Mouse (Mus musculus): Measurements from ENCODE around the gene Nr6a1. TPM values are rescaled to one million over a fixed set of nuclear protein-coding genes. Genes with fewer than 3 reads are reported as not detected.

The Nr6a1 gene
- polyA plus RNA-seq, 1 experiment = 0.74 TPM

DNA sequence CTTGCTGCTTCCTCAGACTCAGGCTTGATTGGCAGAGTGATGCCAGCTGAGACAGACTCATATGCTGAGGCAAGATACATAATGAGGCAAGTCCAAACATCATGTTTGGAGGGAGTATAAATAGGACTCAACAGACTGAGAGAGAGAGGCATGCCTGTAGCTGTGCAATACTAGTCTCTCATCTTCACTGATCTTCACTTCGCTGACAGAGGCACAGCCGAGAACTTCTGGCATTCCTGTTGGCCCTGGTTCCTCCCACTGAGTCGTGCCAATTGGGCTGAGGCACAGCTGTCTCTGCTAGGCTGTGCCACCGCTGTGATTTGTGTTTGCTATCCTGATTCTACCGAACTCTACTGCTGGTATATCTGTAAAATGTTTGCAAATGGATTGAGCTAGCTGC lies 21.4 kb downstream of the Nr6a1 start:
- no peak overlapping the region for H3ac ChIP-seq (ENCODE audit: control insufficient read depth, insufficient read length, low read depth)
- no peaks in the 10 kb centered on the region for H3K36me3 ChIP-seq (ENCODE audit: control insufficient read depth, insufficient read depth)
- TF ChIP-seq CEBPB (IDR thresholded peaks at IDR 0.05; ENCODE audit: low read depth) = no peak
- TF ChIP-seq MAX (IDR thresholded peaks at IDR 0.05) = no peak
- TF ChIP-seq CTCF (IDR thresholded peaks at IDR 0.05; ENCODE audit: control insufficient read depth, insufficient read depth, insufficient read length) = no peak
- TF ChIP-seq FOSL1 (IDR thresholded peaks at IDR 0.05; ENCODE audit: insufficient read depth, low read length, poor library complexity, severe bottlenecking) = no peak
- TF ChIP-seq USF1 (IDR thresholded peaks at IDR 0.05; ENCODE audit: low read depth) = no peak
- no peak for TF ChIP-seq MYOG (IDR thresholded peaks at IDR 0.05; ENCODE audit: control insufficient read depth, extremely low read depth, insufficient read length)
- TF ChIP-seq MYOD1 (IDR thresholded peaks at IDR 0.05; ENCODE audit: control insufficient read depth, insufficient read length, low read depth) = no peak
- H3K4me3 ChIP-seq (ENCODE audit: insufficient read depth, poor library complexity, severe bottlenecking) = no peak overlapping the region
- H3K79me3 ChIP-seq (ENCODE audit: low read depth) = peaks cover 8% of the 10 kb centered on the region
- peaks cover 26% of the 10 kb centered on the region for H3K79me2 ChIP-seq (ENCODE audit: control insufficient read depth, insufficient read depth)
- no peaks in the 10 kb centered on the region for H3K27me3 ChIP-seq (ENCODE audit: control insufficient read depth, insufficient read depth, insufficient read length)

GRCm38 (mm10) chr2:38904290-38904689 lies 23.2 kb downstream of the Nr6a1 start:
- Histone ChIP-seq H3K79me3 (ENCODE audit: low read depth) (peaks cover 5% of the 10 kb centered on the region), H3K4me3 (ENCODE audit: insufficient read depth, poor library complexity, severe bottlenecking) (no peak overlapping the region), H3K79me2 (ENCODE audit: control insufficient read depth, insufficient read depth) (peaks cover 14% of the 10 kb centered on the region), H3K36me3 (ENCODE audit: control insufficient read depth, insufficient read depth) (no peaks in the 10 kb centered on the region), H3ac (ENCODE audit: control insufficient read depth, insufficient read length, low read depth) (no peak overlapping the region), H3K27me3 (ENCODE audit: control insufficient read depth, insufficient read depth, insufficient read length) (no peaks in the 10 kb centered on the region)
- no peak for TF ChIP-seq FOSL1 (IDR thresholded peaks at IDR 0.05; ENCODE audit: insufficient read depth, low read length, poor library complexity, severe bottlenecking)

- H3K4me3 ChIP-seq (ENCODE audit: insufficient read depth, poor library complexity, severe bottlenecking) = no peak overlapping the region
- H3K27me3 ChIP-seq (ENCODE audit: control insufficient read depth, insufficient read depth, insufficient read length) = no peaks in the 10 kb centered on the region
- TF ChIP-seq USF1 (IDR thresholded peaks at IDR 0.05; ENCODE audit: low read depth) (no peak), MYOG (IDR thresholded peaks at IDR 0.05; ENCODE audit: control insufficient read depth, extremely low read depth, insufficient read length) (no peak), CEBPB (IDR thresholded peaks at IDR 0.05; ENCODE audit: low read depth) (no peak), MYOD1 (IDR thresholded peaks at IDR 0.05; ENCODE audit: control insufficient read depth, insufficient read length, low read depth) (no peak), CTCF (IDR thresholded peaks at IDR 0.05; ENCODE audit: control insufficient read depth, insufficient read depth, insufficient read length) (no peak), FOSL1 (IDR thresholded peaks at IDR 0.05; ENCODE audit: insufficient read depth, low read length, poor library complexity, severe bottlenecking) (no peak), MAX (IDR thresholded peaks at IDR 0.05) (no peak)
- H3K79me3 ChIP-seq (ENCODE audit: low read depth) = peaks cover 5% of the 10 kb centered on the region
- H3ac ChIP-seq (ENCODE audit: control insufficient read depth, insufficient read length, low read depth) = no peak overlapping the region
- no peaks in the 10 kb centered on the region for H3K36me3 ChIP-seq (ENCODE audit: control insufficient read depth, insufficient read depth)
- H3K79me2 ChIP-seq (ENCODE audit: control insufficient read depth, insufficient read depth) = peaks cover 12% of the 10 kb centered on the region
These were observed 24.6 kb downstream of the Nr6a1 start for GRCm38 (mm10) chr2:38902866-38903265.

DNA sequence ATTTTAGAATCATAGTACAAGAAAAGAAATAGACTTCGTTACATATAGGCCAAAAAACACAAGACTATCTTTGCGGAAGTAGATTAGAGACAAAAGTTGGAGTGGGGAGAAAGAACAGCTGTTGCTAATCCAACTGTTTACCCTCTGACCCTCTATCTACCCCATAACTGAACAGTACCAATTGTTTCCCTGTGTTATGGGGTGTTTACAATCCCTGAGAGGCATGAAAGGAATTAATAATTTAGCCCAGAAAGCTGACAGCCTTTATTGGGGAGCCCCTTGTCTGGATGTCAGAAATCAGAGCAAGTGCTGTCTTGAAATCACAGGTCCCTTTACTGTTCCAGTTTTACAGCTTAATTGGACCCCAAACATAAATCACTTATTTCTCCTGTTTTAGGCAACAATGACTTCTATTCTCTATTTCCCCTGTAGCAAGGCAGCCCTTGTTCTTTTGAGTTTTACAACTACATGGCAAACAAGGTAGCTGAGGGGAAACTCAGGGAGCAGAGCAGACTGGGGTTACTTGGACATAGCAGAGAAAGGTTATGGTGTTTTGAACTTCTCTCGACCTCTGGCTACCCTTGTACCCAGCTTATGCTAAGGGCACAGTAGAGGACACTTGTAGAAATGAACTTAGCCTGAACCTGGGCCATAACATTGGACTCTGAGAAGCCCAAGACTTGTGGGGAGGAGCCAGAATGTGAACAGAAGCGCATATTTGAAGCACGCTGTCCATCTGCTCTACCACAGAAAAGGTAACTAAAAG lies 46.4 kb downstream of the Nr6a1 start:
- Histone ChIP-seq H3K27me3 (ENCODE audit: control insufficient read depth, insufficient read depth, insufficient read length) (no peaks in the 10 kb centered on the region), H3ac (ENCODE audit: control insufficient read depth, insufficient read length, low read depth) (no peak overlapping the region), H3K79me3 (ENCODE audit: low read depth) (peaks cover 1% of the 10 kb centered on the region), H3K4me3 (ENCODE audit: insufficient read depth, poor library complexity, severe bottlenecking) (no peak overlapping the region), H3K79me2 (ENCODE audit: control insufficient read depth, insufficient read depth) (no peaks in the 10 kb centered on the region), H3K36me3 (ENCODE audit: control insufficient read depth, insufficient read depth) (peaks cover 3% of the 10 kb centered on the region)
- TF ChIP-seq MYOD1 (IDR thresholded peaks at IDR 0.05; ENCODE audit: control insufficient read depth, insufficient read length, low read depth) = no peak
- no peak for TF ChIP-seq MYOG (IDR thresholded peaks at IDR 0.05; ENCODE audit: control insufficient read depth, extremely low read depth, insufficient read length)
- no peak for TF ChIP-seq CTCF (IDR thresholded peaks at IDR 0.05; ENCODE audit: control insufficient read depth, insufficient read depth, insufficient read length)
- no peak for TF ChIP-seq USF1 (IDR thresholded peaks at IDR 0.05; ENCODE audit: low read depth)
- no peak for TF ChIP-seq CEBPB (IDR thresholded peaks at IDR 0.05; ENCODE audit: low read depth)
- TF ChIP-seq FOSL1 (IDR thresholded peaks at IDR 0.05; ENCODE audit: insufficient read depth, low read length, poor library complexity, severe bottlenecking) = no peak
- no peak for TF ChIP-seq MAX (IDR thresholded peaks at IDR 0.05)

- Histone ChIP-seq H3K79me3 (ENCODE audit: low read depth) (peaks cover 1% of the 10 kb centered on the region), H3K27me3 (ENCODE audit: control insufficient read depth, insufficient read depth, insufficient read length) (no peaks in the 10 kb centered on the region), H3K36me3 (ENCODE audit: control insufficient read depth, insufficient read depth) (no peaks in the 10 kb centered on the region), H3K79me2 (ENCODE audit: control insufficient read depth, insufficient read depth) (no peaks in the 10 kb centered on the region), H3K4me3 (ENCODE audit: insufficient read depth, poor library complexity, severe bottlenecking) (no peak overlapping the region), H3ac (ENCODE audit: control insufficient read depth, insufficient read length, low read depth) (no peak overlapping the region)
- no peak for TF ChIP-seq FOSL1 (IDR thresholded peaks at IDR 0.05; ENCODE audit: insufficient read depth, low read length, poor library complexity, severe bottlenecking)
- TF ChIP-seq USF1 (IDR thresholded peaks at IDR 0.05; ENCODE audit: low read depth) = no peak
- TF ChIP-seq CTCF (IDR thresholded peaks at IDR 0.05; ENCODE audit: control insufficient read depth, insufficient read depth, insufficient read length) = no peak
- TF ChIP-seq MYOD1 (IDR thresholded peaks at IDR 0.05; ENCODE audit: control insufficient read depth, insufficient read length, low read depth) = no peak
- TF ChIP-seq MYOG (IDR thresholded peaks at IDR 0.05; ENCODE audit: control insufficient read depth, extremely low read depth, insufficient read length) = no peak
These were observed 52.9 kb downstream of the Nr6a1 start for GRCm38 (mm10) chr2:38874544-38875108.
